Mouse (Mus musculus) layer of hippocampus, adult 2 months (tissue): ENCODE data around the gene Rilp. TPM values are rescaled to one million over a fixed set of nuclear protein-coding genes. Genes with fewer than 3 reads are reported as not detected.

ENCODE experiments used
- DNase-seq, 2 experiments: peaks; one replicate each; pipeline ENCODE4 v3.0.0; 2022; ENCODE audit warnings: low spot score in 2 of 2
- H3K27ac ChIP-seq: fragments of 200-600 bp; 2 replicates; pipeline ENCODE4 v1.8.1; 2022
- H3K4me3 ChIP-seq: fragments of 200-600 bp; 2 replicates; pipeline ENCODE4 v1.8.1; 2022; ENCODE audit warnings: mild to moderate bottlenecking
- CTCF ChIP-seq: fragments of 200-600 bp; conservative IDR thresholded peaks from 2 replicates; pipeline ENCODE4 v1.8.1; 2022; ENCODE audit warnings: antibody characterized with exemption, mild to moderate bottlenecking, moderate library complexity
- microRNA-seq, 2 experiments: library from miRNA; unstranded; fragments of <30 nt; microRNA quantifications; one replicate each; pipeline ENCODE4 v1.2.0; 2021
- total RNA-seq, 2 experiments: library from RNA; stranded (reverse); gene quantifications; 2 replicates each; pipeline ENCODE4 v1.2.3; 2021

Rilp gene
- total RNA-seq, 2 experiments from 2014 or later: 1.6 to 1.7 TPM

DNA sequence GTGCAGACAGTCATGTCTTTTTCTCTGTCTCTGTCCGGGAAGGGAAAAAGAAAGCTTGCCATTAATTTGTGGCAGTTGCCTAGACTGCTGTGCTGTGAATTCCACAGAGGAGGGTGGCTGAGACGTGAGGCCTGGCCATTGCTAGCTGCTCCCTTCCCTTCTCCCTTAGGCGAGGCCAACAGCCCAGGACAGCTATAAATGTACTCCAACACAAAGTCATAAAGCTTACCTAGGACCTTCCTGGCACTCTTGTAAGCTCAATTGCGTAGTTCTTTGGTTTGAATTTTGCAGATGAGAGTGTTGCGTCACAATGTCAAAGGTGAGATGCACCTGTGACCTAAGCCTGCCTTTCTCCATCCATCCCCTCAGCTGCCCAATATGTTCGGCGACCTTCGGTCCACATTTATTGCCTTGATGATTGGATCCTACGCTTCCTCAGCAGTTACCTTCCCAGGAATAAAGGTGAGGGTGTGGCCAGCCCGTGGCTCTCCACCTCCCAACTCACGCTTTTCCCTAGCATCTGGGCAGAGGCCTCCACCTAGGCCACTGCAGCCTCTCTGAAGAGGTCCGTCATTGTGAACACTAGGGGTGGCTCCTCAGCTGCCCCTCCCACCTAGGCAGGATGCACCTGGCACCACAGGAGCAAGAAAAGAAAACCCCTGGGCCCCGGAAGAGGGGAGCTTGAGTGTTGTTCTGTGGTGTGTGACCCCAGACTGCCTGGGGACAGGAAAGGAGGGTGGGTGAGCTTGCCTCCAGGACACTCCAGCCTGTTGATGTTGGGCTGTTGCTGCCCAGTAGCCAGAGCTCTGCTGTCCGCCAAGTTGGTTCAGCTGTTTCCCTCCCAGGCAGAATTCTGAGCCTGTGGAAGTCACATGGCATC, 50.9 kb downstream of the Rilp start:
- Histone ChIP-seq H3K4me3 (no peak overlapping the region), H3K27ac (peak overlapping the region; percentile 69)
- no peak for DNase-seq
- TF ChIP-seq CTCF: no peak

DNA sequence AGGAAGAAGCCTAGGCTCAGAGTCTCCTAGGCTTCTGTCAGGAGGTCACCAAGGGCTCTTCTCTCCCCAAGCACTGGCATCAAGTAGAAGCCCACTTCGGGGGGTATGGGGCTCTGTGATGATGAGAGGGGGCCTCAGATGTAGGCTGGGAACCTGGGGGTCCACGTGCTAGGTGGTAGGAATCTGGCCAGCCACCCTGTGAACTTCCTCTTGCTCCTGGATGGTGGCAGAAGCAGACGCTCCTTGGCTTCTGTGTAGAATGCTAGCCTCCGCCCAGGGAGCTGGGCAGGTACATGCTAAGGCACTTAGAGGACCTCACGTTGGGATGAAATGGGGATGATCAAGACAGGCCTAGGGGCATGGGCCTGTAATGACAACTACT, 51.5 kb downstream of the Rilp start:
- DNase-seq: no peak
- peak overlapping the region; percentile 69; the same call in 1 of the 2 replicates for H3K27ac ChIP-seq
- no peak overlapping the region for H3K4me3 ChIP-seq
- no peak for TF ChIP-seq CTCF

Small RNAs within 50 kb of the gene (microRNA-seq; reads per million reads assigned to microRNA genes)
- gene Mir22 (3,509 to 15,524 reads per million in 2 experiments), gene Mir3971 (0 reads per million in 2 experiments)

Other genes starting within 250 kb of the Rilp start
- 10 to 100 TPM; 64.1 to 67.0 TPM for gene Rpa1, start 161.8 kb upstream of the Rilp start, total RNA-seq
- gene Smyd4, start 161.7 kb upstream of the Rilp start, total RNA-seq: 10 to 100 TPM; 14.9 to 16.7 TPM
- gene Serpinf1, start 87.4 kb upstream of the Rilp start, total RNA-seq: 10 to 100 TPM; 14.0 to 15.6 TPM
- gene Serpinf2, start 70.5 kb upstream of the Rilp start, total RNA-seq: under 1 TPM; 0.38 to 0.52 TPM
- 10 to 100 TPM; 23.4 to 23.7 TPM for gene Wdr81, start 55.4 kb upstream of the Rilp start, total RNA-seq
- under 1 TPM in 1 of 2 experiments, not detected in 1; 0.56 TPM for gene Tlcd2, start 48.4 kb upstream of the Rilp start, total RNA-seq
- 100 to 1,000 TPM; 131 to 139 TPM for gene Prpf8, start 23.3 kb upstream of the Rilp start, total RNA-seq
- gene Scarf1, start 3.4 kb downstream of the Rilp start, total RNA-seq: 1 to 10 TPM; 1.3 TPM
- gene Slc43a2, start 21.6 kb downstream of the Rilp start, total RNA-seq: 10 to 100 TPM; 43.0 to 53.4 TPM
- 100 to 1,000 TPM; 269 to 283 TPM for gene Pitpna, start 78.0 kb downstream of the Rilp start, total RNA-seq
- gene Inpp5k, start 120.9 kb downstream of the Rilp start, total RNA-seq: 10 to 100 TPM; 49.4 to 50.4 TPM
- gene Myo1c, start 140.4 kb downstream of the Rilp start, total RNA-seq: 10 to 100 TPM; 16.5 to 19.9 TPM
- 100 to 1,000 TPM; 123 to 136 TPM for gene Crk, start 169.2 kb downstream of the Rilp start, total RNA-seq
- 1,000 to 10,000 TPM; 1,140 to 1,236 TPM for gene Ywhae, start 222.8 kb downstream of the Rilp start, total RNA-seq